Mouse (Mus musculus) midbrain, embryonic 11.5 days (tissue): ENCODE measurements at regions not wholly inside any gene's neighbourhood (a gene's known extent, or its start where the extent isn't known, plus 50 kb on each side); places are given as distances from the start of the nearest gene placed in this dataset.

Experiments used
- ATAC-seq: fragments of 200-750 bp; cut with Nextera tagmentation; 2 replicates; pipeline ENCODE4 v1.8.0; 2017; ENCODE audit warnings: moderate TSS enrichment, moderate library complexity; ENCODE audit not compliant: low FRiP score
- DNase-seq: peaks from one replicate; pipeline ENCODE4 v3.0.0; 2015; ENCODE audit warnings: low spot score; ENCODE audit errors: missing footprints
- H3K27ac ChIP-seq: fragments of 300-500 bp; sonication (generic); 2 replicates; pipeline ENCODE4 v1.5.1; 2014; ENCODE audit warnings: low read depth, low read length
- H3K27me3 ChIP-seq: fragments of 300-500 bp; sonication (generic); 2 replicates; pipeline ENCODE4 v1.6.1; 2014; ENCODE audit warnings: mild to moderate bottlenecking, low read length, moderate library complexity, mixed read lengths; ENCODE audit not compliant: control insufficient read depth, insufficient read depth
- H3K36me3 ChIP-seq: fragments of 300-500 bp; sonication (generic); 2 replicates; pipeline ENCODE4 v1.6.1; 2014; ENCODE audit warnings: mild to moderate bottlenecking, low read length, moderate library complexity, mixed read lengths; ENCODE audit not compliant: control insufficient read depth, insufficient read depth
- H3K4me1 ChIP-seq: fragments of 300-500 bp; sonication (generic); 2 replicates; pipeline ENCODE4 v1.6.1; 2014; ENCODE audit warnings: low read length; ENCODE audit not compliant: control insufficient read depth, insufficient read depth
- H3K4me2 ChIP-seq: fragments of 300-500 bp; sonication (generic); 2 replicates; pipeline ENCODE4 v1.6.1; 2014; ENCODE audit warnings: mild to moderate bottlenecking, moderate library complexity
- H3K4me3 ChIP-seq: fragments of 300-500 bp; sonication (generic); 2 replicates; pipeline ENCODE4 v1.5.1; 2014; ENCODE audit warnings: low read depth, low read length
- H3K9ac ChIP-seq: fragments of 300-500 bp; sonication (generic); 2 replicates; pipeline ENCODE4 v1.6.1; 2014; ENCODE audit warnings: low read length
- H3K9me3 ChIP-seq: fragments of 300-500 bp; sonication (generic); 2 replicates; pipeline ENCODE4 v1.6.1; 2016; ENCODE audit warnings: low read length; ENCODE audit not compliant: control insufficient read depth
- WGBS: fragments of 180-500 bp; shearing (Covaris S2); extraction: QIAGEN DNeasy Blood & Tissue Kit; methylation state at CpG from one replicate; pipeline ENCODE4 v1.1.7; 2014; 5-methylcytosine and 5-hydroxymethylcytosine counted together

DNA sequence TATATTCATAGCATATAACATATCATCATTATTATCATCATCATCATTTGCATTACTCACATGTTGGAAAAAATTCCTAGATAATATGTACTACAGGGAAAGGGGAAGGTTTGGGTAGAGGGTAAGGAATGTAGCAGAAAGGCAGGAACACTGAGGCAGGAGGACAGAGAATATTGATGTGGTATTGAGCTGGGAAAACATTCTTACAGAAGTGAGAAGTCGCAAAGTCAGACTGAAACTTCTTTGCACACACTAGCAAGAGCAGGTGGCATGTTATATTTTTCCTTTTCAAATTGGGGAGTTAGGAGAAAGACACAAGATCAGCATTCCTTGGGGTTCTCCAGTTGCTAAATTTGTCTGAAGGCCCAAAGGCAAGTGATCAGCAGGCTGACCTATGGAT is 97.9 kb downstream of the Atp6v1g3 start:
- ATAC-seq (no peak), DNase-seq (no peak)
- 89% methylated on average over 1 of the region's 1 CpGs for WGBS
- H3K27ac ChIP-seq = no peak overlapping the region
- no peaks in the 10 kb centered on the region for H3K9me3 ChIP-seq
- no peaks in the 10 kb centered on the region for H3K36me3 ChIP-seq
- H3K4me3 ChIP-seq = no peak overlapping the region
- no peaks in the 10 kb centered on the region for H3K27me3 ChIP-seq
- no peaks in the 10 kb centered on the region for H3K4me1 ChIP-seq
- no peak overlapping the region for H3K9ac ChIP-seq
- H3K4me2 ChIP-seq = no peak overlapping the region

DNA sequence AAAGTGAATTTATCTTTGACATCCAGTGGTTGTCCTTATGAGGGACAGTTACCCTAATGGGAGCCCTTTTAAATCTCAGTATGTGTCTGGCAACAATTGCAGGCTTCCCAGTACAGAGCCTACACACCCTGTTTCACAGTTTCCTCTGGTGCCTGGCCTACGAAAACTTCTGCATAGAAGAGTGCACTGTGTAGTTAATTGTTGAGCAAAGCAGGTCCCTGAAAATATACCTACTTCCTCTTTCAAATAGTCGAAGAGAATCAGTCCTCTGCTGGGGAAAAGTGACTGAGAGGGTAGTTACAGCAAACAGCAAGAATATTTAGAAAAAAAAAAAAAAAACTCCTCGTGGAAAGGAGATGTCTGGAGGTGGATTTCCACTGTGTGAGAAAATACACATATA is 110.6 kb downstream of the Atp6v1g3 start:
- H3K4me1 ChIP-seq = no peaks in the 10 kb centered on the region
- no peaks in the 10 kb centered on the region for H3K36me3 ChIP-seq
- H3K9ac ChIP-seq = no peak overlapping the region
- H3K27ac ChIP-seq = no peak overlapping the region
- ATAC-seq = no peak
- DNase-seq = no peak
- H3K27me3 ChIP-seq = no peaks in the 10 kb centered on the region
- WGBS = 81% methylated on average over 3 of the region's 3 CpGs
- H3K4me2 ChIP-seq = no peak overlapping the region
- H3K9me3 ChIP-seq = no peaks in the 10 kb centered on the region
- no peak overlapping the region for H3K4me3 ChIP-seq

DNA sequence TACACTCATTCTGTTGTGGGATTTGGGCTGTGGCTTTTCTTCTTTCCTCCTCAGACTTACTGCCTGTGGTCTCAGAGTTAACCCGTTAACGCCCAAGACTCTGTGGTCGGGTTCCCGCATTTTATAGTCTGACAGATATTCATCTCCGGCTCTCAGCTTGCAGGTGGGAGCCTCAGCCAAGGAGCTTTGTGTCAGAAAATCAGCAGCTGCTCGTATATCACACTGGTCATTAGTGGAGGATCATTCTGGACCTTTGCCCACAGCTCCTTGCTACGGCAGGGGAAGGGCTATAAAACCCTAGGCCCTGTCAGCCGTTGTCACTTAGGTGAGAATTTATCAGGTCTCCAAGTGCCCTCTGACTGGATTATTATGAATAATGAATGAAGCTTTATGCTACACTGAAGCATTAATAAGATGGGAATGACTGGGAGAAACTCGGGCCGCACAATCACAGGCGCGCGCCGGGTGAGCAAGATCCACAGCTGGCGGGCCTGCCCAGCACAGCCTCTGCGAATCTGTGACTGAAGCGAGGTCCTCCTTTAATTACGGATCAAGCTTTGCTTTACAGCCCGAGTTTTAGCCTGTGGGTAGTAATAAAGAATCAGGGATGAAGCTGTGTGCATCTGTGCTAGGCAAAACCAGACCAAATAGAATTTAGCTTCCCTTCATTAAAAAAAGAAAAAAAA is 111.8 kb downstream of the Atp6v1g3 start:
- Histone ChIP-seq H3K27ac (peak overlapping the region; percentile 57), H3K9me3 (no peaks in the 10 kb centered on the region), H3K27me3 (no peaks in the 10 kb centered on the region), H3K4me2 (no peak overlapping the region; the same call in 1 of the 2 replicates), H3K4me3 (no peak overlapping the region), H3K9ac (no peak overlapping the region), H3K4me1 (no peaks in the 10 kb centered on the region), H3K36me3 (no peaks in the 10 kb centered on the region)
- DNase-seq (peak; percentile 87), ATAC-seq (peak; percentile 83)
- WGBS = 57% methylated on average over 19 of the region's 19 CpGs

DNA sequence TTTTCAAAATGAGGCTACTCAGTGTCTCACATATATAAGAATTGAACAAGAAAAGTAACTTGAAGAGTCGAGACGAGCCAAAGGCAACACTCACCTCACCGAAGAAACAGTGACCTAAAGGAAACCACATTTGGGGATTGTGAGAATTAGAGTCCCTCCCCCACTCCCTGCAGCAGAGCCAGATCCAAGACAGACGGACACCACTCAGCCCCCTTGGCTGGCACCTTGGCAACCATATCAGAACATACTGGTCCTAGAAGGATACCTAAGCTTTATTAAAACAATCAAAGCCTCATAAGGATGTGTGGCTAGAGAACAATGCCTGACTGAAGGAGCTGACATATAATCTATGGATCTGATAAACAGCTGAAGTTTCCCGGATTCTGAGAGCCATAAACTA is 112.5 kb downstream of the Atp6v1g3 start:
- Histone ChIP-seq H3K4me2 (no peak overlapping the region), H3K36me3 (no peaks in the 10 kb centered on the region), H3K27ac (peak overlapping the region; percentile 57), H3K4me1 (no peaks in the 10 kb centered on the region), H3K9me3 (no peaks in the 10 kb centered on the region), H3K4me3 (no peak overlapping the region), H3K27me3 (no peaks in the 10 kb centered on the region), H3K9ac (no peak overlapping the region)
- 74% methylated on average over 5 of the region's 5 CpGs for WGBS
- peak; percentile 81 for DNase-seq
- ATAC-seq = no peak

DNA sequence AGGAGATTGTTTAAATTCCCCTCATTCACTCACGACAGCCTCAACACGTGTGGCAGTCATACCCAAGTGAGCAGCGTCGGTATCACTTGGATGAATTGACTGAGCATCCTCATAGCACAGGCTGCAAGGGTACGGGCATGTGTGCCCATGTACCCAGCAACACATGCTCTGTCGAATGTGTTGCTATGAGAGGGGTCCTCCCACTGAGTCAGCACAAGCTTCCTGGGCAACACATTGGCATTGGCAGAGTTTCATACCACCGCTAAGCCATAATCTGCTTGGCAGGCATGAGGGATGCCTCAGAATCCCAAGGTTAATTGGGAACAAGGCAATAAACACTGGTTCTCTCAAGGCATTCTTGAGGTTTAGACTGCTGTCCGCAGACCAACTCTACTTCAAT is 115.1 kb downstream of the Atp6v1g3 start:
- Histone ChIP-seq H3K27me3 (no peaks in the 10 kb centered on the region), H3K36me3 (no peaks in the 10 kb centered on the region), H3K4me1 (no peaks in the 10 kb centered on the region), H3K9ac (no peak overlapping the region), H3K27ac (no peak overlapping the region), H3K9me3 (no peaks in the 10 kb centered on the region), H3K4me2 (no peak overlapping the region), H3K4me3 (no peak overlapping the region)
- DNase-seq (peak; percentile 6), ATAC-seq (no peak)
- WGBS = 94% methylated on average over 8 of the region's 8 CpGs

DNA sequence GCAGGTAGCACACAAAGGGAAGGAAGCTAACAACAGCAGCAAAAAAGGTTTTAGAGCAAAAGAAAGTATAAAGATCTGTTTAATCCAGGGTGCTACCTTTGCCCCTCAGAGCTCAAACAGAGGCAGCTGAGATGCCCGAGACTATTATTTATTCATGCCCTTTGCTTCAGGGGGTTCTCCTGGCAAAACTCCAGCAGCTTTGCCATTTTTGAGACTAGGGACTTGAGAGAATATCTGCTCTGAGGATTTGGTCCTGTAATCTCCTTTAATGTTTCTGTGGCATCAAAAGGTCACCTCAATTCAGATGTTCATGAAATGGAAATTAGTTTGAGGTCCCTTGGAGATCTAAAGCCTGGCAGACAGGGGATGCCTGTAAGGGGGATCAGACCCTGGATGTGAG is 116.1 kb downstream of the Atp6v1g3 start:
- DNase-seq = peak; percentile 28
- WGBS = 79% methylated on average over 1 of the region's 1 CpGs
- H3K9ac ChIP-seq = no peak overlapping the region
- no peak for ATAC-seq
- no peak overlapping the region for H3K27ac ChIP-seq
- H3K4me1 ChIP-seq = no peaks in the 10 kb centered on the region
- H3K4me2 ChIP-seq = no peak overlapping the region
- H3K36me3 ChIP-seq = no peaks in the 10 kb centered on the region
- no peaks in the 10 kb centered on the region for H3K27me3 ChIP-seq
- H3K4me3 ChIP-seq = no peak overlapping the region
- H3K9me3 ChIP-seq = no peaks in the 10 kb centered on the region

DNA sequence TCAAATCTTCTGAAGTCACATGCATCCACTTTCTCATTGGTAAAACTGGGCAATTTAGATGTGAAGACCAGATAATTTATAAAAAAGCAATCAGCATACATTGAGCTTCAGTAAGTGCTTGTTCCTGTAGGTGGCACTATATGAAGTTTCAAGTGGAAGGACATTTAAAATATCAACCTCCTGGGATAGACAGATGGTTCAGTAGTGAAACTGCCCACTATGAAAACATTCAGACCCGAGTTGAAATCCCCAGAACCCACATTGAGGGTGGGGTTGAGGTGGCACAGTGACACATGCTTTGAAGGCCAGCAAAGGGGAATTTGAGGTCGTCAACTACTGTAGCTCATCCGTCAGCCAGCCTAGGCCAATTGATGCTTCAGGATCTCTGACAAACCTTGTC is 145.1 kb downstream of the Atp6v1g3 start:
- H3K27me3 ChIP-seq = no peaks in the 10 kb centered on the region
- H3K36me3 ChIP-seq = no peaks in the 10 kb centered on the region
- no peak overlapping the region for H3K4me2 ChIP-seq
- WGBS = 69% methylated on average over 3 of the region's 3 CpGs
- no peak overlapping the region for H3K27ac ChIP-seq
- no peak overlapping the region for H3K9ac ChIP-seq
- DNase-seq = no peak
- ATAC-seq = no peak
- no peaks in the 10 kb centered on the region for H3K9me3 ChIP-seq
- no peak overlapping the region for H3K4me3 ChIP-seq
- no peaks in the 10 kb centered on the region for H3K4me1 ChIP-seq

DNA sequence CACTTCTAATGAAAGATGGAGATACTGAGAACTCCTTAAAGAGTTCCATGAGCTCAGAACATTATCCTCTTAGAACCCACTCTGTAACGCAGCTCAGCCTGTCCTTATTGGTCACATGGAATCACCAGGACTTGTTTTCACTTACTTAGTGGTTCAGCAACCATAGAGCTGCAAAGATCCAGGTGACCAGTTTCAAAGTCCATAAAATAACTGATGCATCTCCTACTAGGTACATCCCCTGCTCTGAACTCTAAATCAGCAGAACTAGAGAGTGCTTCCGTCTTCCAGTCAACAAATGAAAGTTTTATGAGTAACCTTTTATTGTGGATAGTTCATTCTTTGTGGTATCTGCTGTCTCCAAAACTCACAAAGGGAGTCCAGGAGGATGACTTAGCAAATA is 153.9 kb downstream of the Atp6v1g3 start:
- Histone ChIP-seq H3K36me3 (no peaks in the 10 kb centered on the region), H3K4me2 (no peak overlapping the region), H3K27ac (no peak overlapping the region), H3K9ac (no peak overlapping the region), H3K4me1 (no peaks in the 10 kb centered on the region), H3K27me3 (no peaks in the 10 kb centered on the region), H3K9me3 (no peaks in the 10 kb centered on the region), H3K4me3 (no peak overlapping the region)
- 81% methylated on average over 2 of the region's 2 CpGs for WGBS
- ATAC-seq (no peak), DNase-seq (no peak)
